Mouse (Mus musculus) urinary bladder, postnatal 0 days (tissue): ENCODE measurements around the gene Olfr993. TPM values are rescaled to one million over a fixed set of nuclear protein-coding genes. Genes with fewer than 3 reads are reported as not detected.

Experiments
- polyA plus RNA-seq: library from polyadenylated mRNA; unstranded; fragments of >200 nt; fragmentation: Nextera tagmentation; extraction: Ambion mirVana; gene quantifications from 2 replicates; pipeline ENCODE4 v1.2.1, GENCODE M21; 2015

The Olfr993 gene
- polyA plus RNA-seq = not detected in 2 replicates

GRCm38 (mm10) chr2:85414777-85415176 lies at the start of gene Olfr993:
Gene Olfr993, minus strand, starts transcription at chr2:85414877.

GRCm38 (mm10) chr2:85443539-85443938 lies 28.9 kb upstream of the Olfr993 start, which contains the start of gene Olfr995:
Gene Olfr995, minus strand, starts transcription at chr2:85443639.

GRCm38 (mm10) chr2:85436351-85436750 lies 21.7 kb upstream of the Olfr993 start, which contains the start of gene Olfr994:
Gene Olfr994, minus strand, starts transcription at chr2:85436451.

GRCm38 (mm10) chr2:85409369-85409768 lies 5.3 kb downstream of the Olfr993 start, which contains the start of gene Olfr992:
Gene Olfr992, minus strand, starts transcription at chr2:85409469.

Other genes with a start within 250 kb of the Olfr993 start
- 0.92 and 1.1 TPM in 2 replicates for gene Lrrc55, start 217.7 kb downstream of the Olfr993 start, polyA plus RNA-seq
- gene Olfr987, start 75.6 kb downstream of the Olfr993 start, polyA plus RNA-seq = not detected in 2 replicates
- not detected in 2 replicates for gene Olfr988, start 51.6 kb downstream of the Olfr993 start, polyA plus RNA-seq
- not detected in 2 replicates for gene Olfr992, start 5.4 kb downstream of the Olfr993 start, polyA plus RNA-seq
- not detected in 2 replicates for gene Olfr994, start 21.6 kb upstream of the Olfr993 start, polyA plus RNA-seq
- not detected in 2 replicates for gene Olfr995, start 28.8 kb upstream of the Olfr993 start, polyA plus RNA-seq
- not detected in 2 replicates for gene 4833423E24Rik, start 104.1 kb upstream of the Olfr993 start, polyA plus RNA-seq
- not detected in 2 replicates for gene Olfr996, start 164.3 kb upstream of the Olfr993 start, polyA plus RNA-seq
- not detected in 2 replicates for gene Olfr998, start 174.1 kb upstream of the Olfr993 start, polyA plus RNA-seq
- not detected in 2 replicates for gene Olfr1000, start 197.0 kb upstream of the Olfr993 start, polyA plus RNA-seq
- not detected in 2 replicates for gene Olfr1002, start 235.8 kb upstream of the Olfr993 start, polyA plus RNA-seq
- not detected in 2 replicates for gene Olfr154, start 249.6 kb upstream of the Olfr993 start, polyA plus RNA-seq